Mouse (Mus musculus) T-helper 1 cell (primary cell): ENCODE data around the gene AW011738.

Source experiments
- in situ Hi-C: fragments of 300-600 bp; cut with MboI, MseI; formaldehyde crosslinking; loops from one replicate; pipeline ENCODE4 v1.15.1; 2025; ENCODE audit warnings: high pct_unique_total_duplicates

AW011738 gene

GRCm38 (mm10) chr4:156197829-156198205 is 5.3 kb upstream of the AW011738 start:
- in situ Hi-C loops = no loop called here

GRCm38 (mm10) chr4:156200623-156201475 is 2.3 kb upstream of the AW011738 start, which contains the start of gene Isg15:
Gene Isg15 (minus strand): TSS chr4:156200818.
- in situ Hi-C loops = no loop called here

- in situ Hi-C loops = no loop called here
Observed at GRCm38 (mm10) chr4:156202462-156202893, 626 bp upstream of the AW011738 start.

- in situ Hi-C loops = no loop called here
Observed at GRCm38 (mm10) chr4:156203413-156204131, 468 bp downstream of the AW011738 start.

GRCm38 (mm10) chr4:156208872-156209271 is 5.8 kb downstream of the AW011738 start:
- in situ Hi-C loops = no loop called here

- in situ Hi-C loops = no loop called here
Observed at GRCm38 (mm10) chr4:156209963-156210635, 7.0 kb downstream of the AW011738 start.

- in situ Hi-C loops = no loop called here
Observed at GRCm38 (mm10) chr4:156213134-156213533, 10.0 kb downstream of the AW011738 start.

- in situ Hi-C loops = no loop called here
Observed at GRCm38 (mm10) chr4:156215649-156216048, 12.5 kb downstream of the AW011738 start, which contains the start of gene Perm1. Gene Perm1 (plus strand): TSS chr4:156215868.

GRCm38 (mm10) chr4:156216196-156216595 is 13.1 kb downstream of the AW011738 start:
- in situ Hi-C loops = no loop called here

- in situ Hi-C loops = no loop called here
Observed at GRCm38 (mm10) chr4:156217022-156217669, 14.0 kb downstream of the AW011738 start.

GRCm38 (mm10) chr4:156217838-156218237 is 14.7 kb downstream of the AW011738 start:
- in situ Hi-C loops = no loop called here

GRCm38 (mm10) chr4:156219936-156220335 is 16.8 kb downstream of the AW011738 start:
- in situ Hi-C loops = no loop called here

- in situ Hi-C loops = no loop called here
Observed at GRCm38 (mm10) chr4:156224276-156224675, 21.2 kb downstream of the AW011738 start.

- in situ Hi-C loops = no loop called here
Observed at GRCm38 (mm10) chr4:156227752-156228392, 24.8 kb downstream of the AW011738 start.

GRCm38 (mm10) chr4:156228393-156229024 is 25.4 kb downstream of the AW011738 start:
- in situ Hi-C loops = no loop called here

GRCm38 (mm10) chr4:156234021-156234501 is 31.0 kb downstream of the AW011738 start:
- in situ Hi-C loops = no loop called here

GRCm38 (mm10) chr4:156234701-156235213 is 31.7 kb downstream of the AW011738 start, which contains the start of gene Plekhn1:
Gene Plekhn1 (minus strand): TSS chr4:156234857.
- in situ Hi-C loops = no loop called here

- in situ Hi-C loops = no loop called here
Observed at GRCm38 (mm10) chr4:156235360-156235770, 32.3 kb downstream of the AW011738 start.

GRCm38 (mm10) chr4:156235808-156236533 is 32.9 kb downstream of the AW011738 start, which contains the start of gene Noc2l:
Gene Noc2l (plus strand): TSS chr4:156236010.
- in situ Hi-C loops = no loop called here
